12 mouse cellular contexts compared by ENCODE assay signal in genomic region chr4:154224267-154224969, GRCm38 (mm10). TPM values are rescaled to one million over a fixed set of nuclear protein-coding genes. Genes with fewer than 3 reads are reported as not detected.
A peak's percentile ranks its signal among the peaks of the same experiment; 100 is the strongest.
DNase-seq lines count a peak whose midpoint lies in the region; ATAC-seq lines count a peak whose summit lies in the region.
"Had no signal": no experiment of that assay in that cellular context is flagged by ENCODE, and none has a peak within 500 bp of the region (broad histone marks: within the 10 kb centered on the region; RNA-seq: fewer than 3 reads in every experiment).

No protein-coding gene starts in this region.

- no peaks in the 10 kb centered on the region for H3K9me3 ChIP-seq in kidney, embryonic 16.5 days (ENCODE audit: low read length)
- H3K9me3 ChIP-seq in embryonic facial prominence, embryonic 13.5 days, result no peaks in the 10 kb centered on the region
- no peaks in the 10 kb centered on the region for H3K9me3 ChIP-seq in hindbrain, embryonic 12.5 days (replicated peaks)
- H3K9me3 ChIP-seq in neural tube, embryonic 11.5 days (ENCODE audit: control insufficient read depth, low read length), result no peaks in the 10 kb centered on the region
- H3K9me3 ChIP-seq: liver, embryonic 13.5 days had no signal

- H3K27ac ChIP-seq in kidney, embryonic 16.5 days (ENCODE audit: low read length), result no peak overlapping the region
- H3K27ac ChIP-seq in embryonic facial prominence, embryonic 13.5 days, result peak overlapping the region; percentile 95
- H3K27ac ChIP-seq in hindbrain, embryonic 12.5 days, result peak overlapping the region; percentile 30; the same call in 1 of the 2 replicates
- H3K27ac ChIP-seq in neural tube, embryonic 11.5 days (ENCODE audit: low read depth, low read length), result 0 out of 2 replicates have a peak overlapping the region, but pooled peaks have one; percentile 17
- H3K27ac ChIP-seq: liver, embryonic 13.5 days had no signal

- no peaks in the 10 kb centered on the region for H3K27me3 ChIP-seq in kidney, embryonic 16.5 days (ENCODE audit: insufficient read depth, low read length)
- no peaks in the 10 kb centered on the region for H3K27me3 ChIP-seq in embryonic facial prominence, embryonic 13.5 days
- H3K27me3 ChIP-seq in hindbrain, embryonic 12.5 days, result no peaks in the 10 kb centered on the region
- no peaks in the 10 kb centered on the region for H3K27me3 ChIP-seq in neural tube, embryonic 11.5 days (ENCODE audit: control insufficient read depth, insufficient read depth, low read length)
- H3K27me3 ChIP-seq: liver, embryonic 13.5 days had no signal

- H3K9ac ChIP-seq in kidney, embryonic 16.5 days (replicated peaks; ENCODE audit: low read length), result no peak overlapping the region
- peak overlapping the region; percentile 46 for H3K9ac ChIP-seq in embryonic facial prominence, embryonic 13.5 days
- H3K9ac ChIP-seq in hindbrain, embryonic 12.5 days, result no peak overlapping the region
- H3K9ac ChIP-seq in neural tube, embryonic 11.5 days (ENCODE audit: low read length), result no peak overlapping the region; the same call in 1 of the 2 replicates
- H3K9ac ChIP-seq: liver, embryonic 13.5 days had no signal

- 26% methylated on average over 6 of the region's 6 CpGs for WGBS in kidney, embryonic 16.5 days
- WGBS in embryonic facial prominence, embryonic 13.5 days, result 8% methylated on average over 6 of the region's 6 CpGs
- 29% methylated on average over 6 of the region's 6 CpGs for WGBS in hindbrain, embryonic 12.5 days
- WGBS in neural tube, embryonic 11.5 days, result 19% methylated on average over 6 of the region's 6 CpGs

- H3K36me3 ChIP-seq in kidney, embryonic 16.5 days (ENCODE audit: insufficient read depth, low read length), result no peaks in the 10 kb centered on the region
- H3K36me3 ChIP-seq in embryonic facial prominence, embryonic 13.5 days, result no peaks in the 10 kb centered on the region
- no peaks in the 10 kb centered on the region for H3K36me3 ChIP-seq in hindbrain, embryonic 12.5 days
- no peaks in the 10 kb centered on the region for H3K36me3 ChIP-seq in neural tube, embryonic 11.5 days (ENCODE audit: control insufficient read depth, insufficient read depth, low read length)
- H3K36me3 ChIP-seq: liver, embryonic 13.5 days had no signal

- 0 out of 2 replicates have a peak, but pooled peaks have one; percentile 43 for ATAC-seq in kidney, embryonic 16.5 days (ENCODE audit: low FRiP score, low TSS enrichment)
- ATAC-seq in embryonic facial prominence, embryonic 13.5 days (ENCODE audit: insufficient number of reproducible peaks, insufficient read depth, low FRiP score, low TSS enrichment, low read depth), result peak; percentile 79
- ATAC-seq in hindbrain, embryonic 12.5 days (ENCODE audit: low FRiP score), result no peak
- no peak for ATAC-seq in neural tube, embryonic 11.5 days (ENCODE audit: insufficient read depth, low FRiP score, low TSS enrichment)

- DNase-seq in kidney, postnatal 14 days, result no peak
- DNase-seq in neural tube, embryonic 11.5 days (ENCODE audit: low spot score), result peak; percentile 27
- no peak for DNase-seq in spleen, postnatal 4 days (ENCODE audit: low spot score in 2 of 2)
- no peak for DNase-seq in cerebellum, adult 8-10 months
- DNase-seq in c-Kit-positive CD71-positive TER-119-positive erythroid progenitor cells, embryonic 14.5 days (ENCODE audit: low spot score), result no peak
- DNase-seq: adrenal gland, adult 8-10 months; kidney, adult 9 months; liver, embryonic 13.5 days had no signal

- H3K4me1 ChIP-seq in kidney, embryonic 16.5 days (ENCODE audit: insufficient read depth, low read length), result peaks cover 10% of the 10 kb centered on the region; the same call in 1 of the 2 replicates
- peaks cover 76% of the 10 kb centered on the region for H3K4me1 ChIP-seq in embryonic facial prominence, embryonic 13.5 days
- peaks cover 34% of the 10 kb centered on the region for H3K4me1 ChIP-seq in hindbrain, embryonic 12.5 days
- peaks cover 6% of the 10 kb centered on the region for H3K4me1 ChIP-seq in neural tube, embryonic 11.5 days (ENCODE audit: control insufficient read depth, insufficient read depth, low read length)
- H3K4me1 ChIP-seq: liver, embryonic 13.5 days had no signal

- no peak overlapping the region for H3K4me2 ChIP-seq in kidney, embryonic 16.5 days (replicated peaks; ENCODE audit: low read depth, low read length)
- H3K4me2 ChIP-seq in embryonic facial prominence, embryonic 13.5 days, result peak overlapping the region; percentile 38
- H3K4me2 ChIP-seq in hindbrain, embryonic 12.5 days (replicated peaks), result no peak overlapping the region
- H3K4me2 ChIP-seq in neural tube, embryonic 11.5 days (ENCODE audit: low read depth), result no peak overlapping the region
- H3K4me2 ChIP-seq: liver, embryonic 13.5 days had no signal

- H3K4me3 ChIP-seq in kidney, embryonic 16.5 days (ENCODE audit: low read length), result no peak overlapping the region
- no peak overlapping the region for H3K4me3 ChIP-seq in embryonic facial prominence, embryonic 13.5 days
- H3K4me3 ChIP-seq in hindbrain, embryonic 12.5 days, result no peak overlapping the region
- H3K4me3 ChIP-seq in neural tube, embryonic 11.5 days (ENCODE audit: low read depth, low read length), result no peak overlapping the region
- H3K4me3 ChIP-seq: erythroblast, embryonic 14.5 days; liver, embryonic 13.5 days had no signal

RNA-seq across cellular contexts. Expression of gene Megf6, which starts 53.9 kb away (rescaled TPM):
- polyA plus RNA-seq in kidney, embryonic 16.5 days (2015; fragmentation: Nextera tagmentation; extraction: Ambion mirVana), result 12.3 and 15.7 TPM in 2 replicates
- 99.7 and 104 TPM in 2 replicates for polyA plus RNA-seq in embryonic facial prominence, embryonic 13.5 days (2015; fragmentation: Nextera tagmentation; extraction: Ambion mirVana)
- 38.6 and 43.7 TPM in 2 replicates for polyA plus RNA-seq in hindbrain, embryonic 12.5 days (2016; fragmentation: Nextera tagmentation; extraction: Ambion mirVana)
- 22.1 and 22.7 TPM in 2 replicates for polyA plus RNA-seq in neural tube, embryonic 11.5 days (2014; fragmentation: Nextera tagmentation; extraction: Ambion mirVana)

Comparison
In these comparisons a context has a peak if more than half of its experiments do, and no peak if none do; other contexts are left out.
1. ATAC-seq: peak in kidney, embryonic 16.5 days (single experiment) and embryonic facial prominence, embryonic 13.5 days (single experiment); none in hindbrain, embryonic 12.5 days (single experiment) and neural tube, embryonic 11.5 days (single experiment).